Mouse (Mus musculus): ENCODE measurements around the gene Cblc. TPM values are rescaled to one million over a fixed set of nuclear protein-coding genes. Genes with fewer than 3 reads are reported as not detected.
"Not testable (repeated sequence)": the region's sequence is repeated elsewhere in the genome, so short reads cannot be mapped to it uniquely, and the experiment has no call there.

Gene Cblc
- polyA plus RNA-seq, 1 experiment from 2014 or later, result 1.3 TPM

GRCm38 (mm10) chr7:19792701-19793630 lies 3.6 kb downstream of the Cblc start:
- no peaks in the 10 kb centered on the region for H3K9me3 ChIP-seq (replicated peaks)
- H3K27me3 ChIP-seq, result peaks cover 44% of the 10 kb centered on the region
- no peak overlapping the region for H3K4me3 ChIP-seq
- ATAC-seq (ENCODE audit: low FRiP score), result no peak
- H3K27ac ChIP-seq, result no peak overlapping the region
- H3K4me1 ChIP-seq, result peaks cover 6% of the 10 kb centered on the region
- 88% methylated on average over 19 of the region's 19 CpGs for WGBS
- H3K4me2 ChIP-seq (replicated peaks), result no peak overlapping the region
- no peak overlapping the region for H3K9ac ChIP-seq
- no peaks in the 10 kb centered on the region for H3K36me3 ChIP-seq

- not testable (repeated sequence) for H3K27ac ChIP-seq; H3K9me3 ChIP-seq (replicated peaks); ATAC-seq (ENCODE audit: low FRiP score); H3K9ac ChIP-seq; H3K4me3 ChIP-seq; H3K36me3 ChIP-seq; H3K4me2 ChIP-seq (replicated peaks); H3K4me1 ChIP-seq
- H3K27me3 ChIP-seq, result peaks cover 32% of the 10 kb centered on the region
- 90% methylated on average over 2 of the region's 2 CpGs for WGBS
Observed at GRCm38 (mm10) chr7:19791504-19791903, 5.1 kb downstream of the Cblc start.

DNA sequence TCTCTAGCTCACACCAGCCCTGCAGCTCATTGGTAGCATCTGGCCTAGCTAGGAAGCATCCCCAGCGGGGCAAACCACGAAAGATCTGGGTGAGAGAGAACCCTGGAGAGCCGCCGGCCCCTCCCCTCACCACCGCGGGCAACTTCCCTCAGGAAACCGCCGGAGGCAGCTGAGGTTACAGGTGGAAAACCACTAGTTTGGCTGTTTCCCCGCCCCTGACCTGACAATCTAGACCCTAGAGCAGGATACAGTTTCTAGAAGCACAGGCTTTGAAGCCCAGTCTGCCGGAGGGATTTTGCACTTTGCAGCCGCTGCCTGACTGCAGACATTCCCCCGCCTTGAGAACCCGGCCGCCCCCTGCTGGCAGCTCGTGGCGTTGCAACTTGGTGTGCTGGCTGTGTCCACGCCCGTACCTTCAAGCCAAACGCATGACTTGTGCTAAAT lies 6.7 kb downstream of the Cblc start:
- WGBS, result 2% methylated on average over 19 of the region's 19 CpGs
- H3K4me1 ChIP-seq, result peaks cover 6% of the 10 kb centered on the region
- H3K9me3 ChIP-seq (replicated peaks), result no peaks in the 10 kb centered on the region
- no peak overlapping the region for H3K27ac ChIP-seq
- peak overlapping the region; percentile 22; the same call in 1 of the 2 replicates for H3K4me3 ChIP-seq
- H3K4me2 ChIP-seq (replicated peaks), result peak overlapping the region; percentile 55
- H3K27me3 ChIP-seq, result peaks cover 17% of the 10 kb centered on the region
- peak; percentile 20; the same call in 1 of the 2 replicates for ATAC-seq (ENCODE audit: low FRiP score)
- H3K36me3 ChIP-seq, result no peaks in the 10 kb centered on the region
- H3K9ac ChIP-seq, result 0 out of 2 replicates have a peak overlapping the region, but pooled peaks have one; percentile 51

GRCm38 (mm10) chr7:19785874-19786458 lies 10.6 kb downstream of the Cblc start:
- 0 out of 2 replicates have a peak, but pooled peaks have one; percentile 4 for ATAC-seq (ENCODE audit: low FRiP score)
- Histone ChIP-seq H3K4me1 (peaks cover 6% of the 10 kb centered on the region), H3K9ac (0 out of 2 replicates have a peak overlapping the region, but pooled peaks have one; percentile 18), H3K9me3 (replicated peaks) (no peaks in the 10 kb centered on the region), H3K4me3 (no peak overlapping the region), H3K27ac (no peak overlapping the region), H3K36me3 (no peaks in the 10 kb centered on the region), H3K27me3 (peaks cover 6% of the 10 kb centered on the region; the same call in 1 of the 2 replicates), H3K4me2 (replicated peaks) (no peak overlapping the region)
- 33% methylated on average over 12 of the region's 12 CpGs for WGBS

DNA sequence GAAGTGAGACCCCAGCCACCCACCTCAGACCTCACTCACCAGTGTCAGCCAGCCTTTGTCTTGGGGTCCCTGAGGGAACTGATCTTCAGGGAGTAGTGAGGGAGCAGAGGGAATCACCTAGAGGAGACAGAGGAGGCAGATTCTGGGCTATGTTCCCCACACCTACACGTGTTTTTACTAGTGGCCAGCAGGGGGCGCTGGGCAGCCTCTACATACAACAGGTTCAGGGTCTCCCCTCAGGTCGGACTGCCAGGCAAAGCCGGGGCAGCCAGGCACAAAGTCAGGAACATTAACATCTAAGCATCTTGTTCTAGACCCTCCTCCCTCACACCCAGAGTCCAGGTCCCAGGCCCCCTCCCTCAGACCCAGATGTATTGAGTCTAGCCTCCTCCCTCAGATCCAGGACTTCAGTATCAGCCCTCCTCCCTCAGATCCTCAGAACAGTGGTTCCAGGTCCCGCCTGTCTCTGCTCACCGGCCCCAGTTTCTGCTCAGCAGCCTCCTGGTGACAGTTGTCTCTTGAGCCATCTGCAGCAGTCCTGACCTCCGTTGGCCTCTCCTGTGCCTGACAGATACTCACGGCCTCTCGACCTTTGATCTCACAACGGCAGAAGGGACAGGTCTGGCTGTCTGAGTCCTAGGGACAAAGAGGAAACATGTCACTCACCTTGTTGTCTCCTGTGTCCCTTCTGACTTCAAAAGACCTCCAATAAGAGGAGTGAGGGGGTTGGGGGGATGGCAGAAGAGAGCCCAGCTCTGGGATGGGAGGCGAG lies 11.7 kb downstream of the Cblc start:
- H3K4me1 ChIP-seq, result peaks cover 5% of the 10 kb centered on the region
- H3K4me3 ChIP-seq, result no peak overlapping the region
- no peaks in the 10 kb centered on the region for H3K27me3 ChIP-seq
- H3K9me3 ChIP-seq (replicated peaks), result no peaks in the 10 kb centered on the region
- WGBS, result 34% methylated on average over 11 of the region's 11 CpGs
- ATAC-seq (ENCODE audit: low FRiP score), result no peak
- H3K4me2 ChIP-seq (replicated peaks), result no peak overlapping the region
- H3K9ac ChIP-seq, result no peak overlapping the region
- no peaks in the 10 kb centered on the region for H3K36me3 ChIP-seq
- H3K27ac ChIP-seq, result no peak overlapping the region

GRCm38 (mm10) chr7:19783630-19784029 lies 13.0 kb downstream of the Cblc start:
- Histone ChIP-seq H3K36me3 (no peaks in the 10 kb centered on the region), H3K9ac (no peak overlapping the region), H3K4me2 (replicated peaks) (no peak overlapping the region), H3K4me3 (no peak overlapping the region), H3K27ac (no peak overlapping the region), H3K9me3 (replicated peaks) (0 out of 2 replicates have a peak, but pooled peaks cover 3% of the 10 kb centered on the region), H3K4me1 (0 out of 2 replicates have a peak, but pooled peaks cover 2% of the 10 kb centered on the region), H3K27me3 (no peaks in the 10 kb centered on the region)
- no peak for ATAC-seq (ENCODE audit: low FRiP score)
- 79% methylated on average over 8 of the region's 8 CpGs for WGBS

DNA sequence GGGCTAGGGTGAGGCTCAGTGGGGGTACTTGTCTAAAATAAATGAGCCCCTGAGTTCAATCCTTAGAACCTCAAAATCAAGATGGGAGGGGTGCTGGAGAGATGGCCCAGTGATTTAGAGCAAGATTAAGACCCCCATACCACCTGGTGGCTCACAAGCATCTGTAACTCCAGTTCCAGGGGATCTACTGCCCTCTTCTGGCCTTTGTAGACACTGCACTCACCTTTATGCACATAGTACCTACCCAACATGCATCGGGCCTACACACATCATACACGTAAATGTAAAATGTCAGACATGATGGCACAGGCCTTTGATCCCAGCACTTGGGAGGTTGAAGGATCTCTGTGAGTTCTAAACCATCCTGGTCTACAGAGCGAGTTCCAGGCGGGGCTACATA lies 14.0 kb downstream of the Cblc start:
- H3K9ac ChIP-seq, result no peak overlapping the region
- ATAC-seq (ENCODE audit: low FRiP score), result no peak
- WGBS, result 93% methylated on average over 4 of the region's 4 CpGs
- H3K4me2 ChIP-seq (replicated peaks), result no peak overlapping the region
- H3K4me3 ChIP-seq, result no peak overlapping the region
- 0 out of 2 replicates have a peak, but pooled peaks cover 2% of the 10 kb centered on the region for H3K4me1 ChIP-seq
- H3K36me3 ChIP-seq, result no peaks in the 10 kb centered on the region
- no peaks in the 10 kb centered on the region for H3K27me3 ChIP-seq
- H3K9me3 ChIP-seq (replicated peaks), result 0 out of 2 replicates have a peak, but pooled peaks cover 3% of the 10 kb centered on the region
- H3K27ac ChIP-seq, result no peak overlapping the region

- H3K27ac ChIP-seq, result no peak overlapping the region
- 0 out of 2 replicates have a peak, but pooled peaks cover 3% of the 10 kb centered on the region for H3K9me3 ChIP-seq (replicated peaks)
- no peak for ATAC-seq (ENCODE audit: low FRiP score)
- H3K4me2 ChIP-seq (replicated peaks), result no peak overlapping the region
- 0 out of 2 replicates have a peak, but pooled peaks cover 2% of the 10 kb centered on the region for H3K4me1 ChIP-seq
- 89% methylated on average over 7 of the region's 7 CpGs for WGBS
- no peaks in the 10 kb centered on the region for H3K27me3 ChIP-seq
- no peaks in the 10 kb centered on the region for H3K36me3 ChIP-seq
- H3K9ac ChIP-seq, result no peak overlapping the region
- H3K4me3 ChIP-seq, result no peak overlapping the region
Observed at GRCm38 (mm10) chr7:19781741-19782140, 14.9 kb downstream of the Cblc start.

GRCm38 (mm10) chr7:19779903-19780302 lies 16.7 kb downstream of the Cblc start:
- H3K27ac ChIP-seq, result no peak overlapping the region
- H3K9ac ChIP-seq, result no peak overlapping the region
- no peak overlapping the region for H3K4me2 ChIP-seq (replicated peaks)
- no peak overlapping the region for H3K4me3 ChIP-seq
- H3K9me3 ChIP-seq (replicated peaks), result 0 out of 2 replicates have a peak, but pooled peaks cover 3% of the 10 kb centered on the region
- whole genome bisulfite sequencing, result 84% methylated on average over 4 of the region's 4 CpGs
- no peaks in the 10 kb centered on the region for H3K4me1 ChIP-seq
- ATAC-seq (ENCODE audit: low FRiP score), result no peak
- H3K36me3 ChIP-seq, result no peaks in the 10 kb centered on the region
- H3K27me3 ChIP-seq, result no peaks in the 10 kb centered on the region

DNA sequence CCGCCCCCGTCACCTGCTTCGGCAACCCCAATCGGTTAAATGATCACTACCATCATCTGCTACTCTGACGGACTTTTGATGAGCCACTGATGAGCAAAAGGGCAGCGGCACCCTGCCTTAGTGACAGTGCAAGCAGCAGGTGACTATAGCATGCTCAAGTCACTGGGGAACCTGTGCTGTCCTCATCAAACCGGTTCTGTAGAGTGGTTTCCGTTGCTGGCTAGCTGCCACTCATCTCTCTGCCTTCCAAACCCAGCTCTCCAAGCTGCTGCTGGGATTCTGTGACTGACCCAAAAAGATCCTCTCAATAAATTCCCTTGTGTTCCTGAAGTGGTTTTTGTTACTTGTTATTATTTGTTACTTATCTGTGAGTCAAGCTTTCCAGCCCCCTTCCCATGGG lies 18.0 kb downstream of the Cblc start:
- H3K4me1 ChIP-seq, result no peaks in the 10 kb centered on the region
- H3K9me3 ChIP-seq (replicated peaks), result 0 out of 2 replicates have a peak, but pooled peaks cover 3% of the 10 kb centered on the region
- WGBS, result 88% methylated on average over 8 of the region's 8 CpGs
- no peaks in the 10 kb centered on the region for H3K27me3 ChIP-seq
- no peak for ATAC-seq (ENCODE audit: low FRiP score)
- no peak overlapping the region for H3K4me2 ChIP-seq (replicated peaks)
- H3K36me3 ChIP-seq, result no peaks in the 10 kb centered on the region
- H3K27ac ChIP-seq, result no peak overlapping the region
- no peak overlapping the region for H3K4me3 ChIP-seq
- H3K9ac ChIP-seq, result no peak overlapping the region

DNA sequence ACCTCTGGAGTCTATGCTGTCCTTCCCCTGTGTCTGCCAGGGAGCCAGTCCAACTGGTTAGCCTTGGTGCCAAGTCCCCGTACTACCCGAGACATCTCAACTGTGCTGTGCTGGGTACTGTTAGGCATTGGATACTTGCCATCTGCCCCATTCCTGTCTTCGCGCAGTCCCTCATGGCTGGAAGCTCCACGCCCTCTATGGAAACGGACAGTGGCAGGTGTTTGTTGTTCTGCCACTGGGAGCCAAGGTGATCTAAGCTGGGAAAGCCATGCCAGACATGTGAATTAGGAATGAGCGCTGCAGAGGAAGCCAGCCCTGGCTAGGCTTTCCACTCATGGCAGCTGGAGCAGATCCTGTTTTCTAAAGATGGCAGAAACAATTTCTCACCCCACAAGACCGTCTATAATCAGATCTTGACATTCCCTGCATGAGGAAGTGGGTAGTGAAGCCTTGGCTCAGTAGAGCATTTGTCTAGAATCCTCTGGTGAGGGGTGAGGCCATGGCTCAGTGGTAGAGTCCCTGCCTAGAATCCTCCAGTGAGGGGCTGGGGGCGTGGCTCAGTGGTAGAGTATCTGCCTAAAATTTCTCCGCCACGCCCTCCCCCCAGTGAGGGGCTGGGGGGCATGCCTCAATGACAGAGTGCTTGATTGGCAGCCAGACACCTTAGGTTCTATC lies 19.4 kb downstream of the Cblc start:
- WGBS, result 93% methylated on average over 11 of the region's 11 CpGs
- ATAC-seq (ENCODE audit: low FRiP score), result no peak
- Histone ChIP-seq H3K4me2 (replicated peaks) (no peak overlapping the region), H3K9ac (no peak overlapping the region), H3K27ac (no peak overlapping the region), H3K36me3 (no peaks in the 10 kb centered on the region), H3K4me3 (no peak overlapping the region), H3K27me3 (0 out of 2 replicates have a peak, but pooled peaks cover 1% of the 10 kb centered on the region), H3K4me1 (no peaks in the 10 kb centered on the region), H3K9me3 (replicated peaks) (0 out of 2 replicates have a peak, but pooled peaks cover 3% of the 10 kb centered on the region)
